Mouse (Mus musculus): ENCODE measurements at regions not wholly inside any gene's neighbourhood (a gene's known extent, or its start where the extent isn't known, plus 50 kb on each side); places are given as distances from the start of the nearest gene placed in this dataset.

GRCm38 (mm10) chr7:74747704-74748103, 193.1 kb upstream of the Slco3a1 start:
- no peak for TF ChIP-seq POLR2A (IDR thresholded peaks at IDR 0.05; ENCODE audit: borderline replicate concordance, extremely low read depth, insufficient read depth, insufficient read length, poor library complexity, severe bottlenecking)
- TF ChIP-seq CTCF (IDR thresholded peaks at IDR 0.05; ENCODE audit: borderline replicate concordance, extremely low read depth, insufficient read depth, insufficient read length) = no peak

Data from brain, embryonic 14.5 days (tissue).